Mouse (Mus musculus) hindbrain, embryonic 16.5 days (tissue): ENCODE results near the gene Itpr1. TPM values are rescaled to one million over a fixed set of nuclear protein-coding genes. Genes with fewer than 3 reads are reported as not detected.

Experiments
- ATAC-seq: fragments of 200-750 bp; cut with Nextera tagmentation; 2 replicates; pipeline ENCODE4 v1.8.0; 2017; ENCODE audit warnings: moderate TSS enrichment, moderate library complexity
- H3K27ac ChIP-seq: fragments of 300-500 bp; sonication (generic); 2 replicates; pipeline ENCODE4 v1.5.1; 2014; ENCODE audit warnings: low read depth, mild to moderate bottlenecking, control low read depth, low read length, moderate library complexity
- H3K27me3 ChIP-seq: fragments of 300-500 bp; sonication (generic); replicated peaks from 2 replicates; pipeline ENCODE4 v1.6.1; 2014; ENCODE audit warnings: low read length; ENCODE audit not compliant: control insufficient read depth, insufficient read depth
- H3K36me3 ChIP-seq: fragments of 300-500 bp; sonication (generic); 2 replicates; pipeline ENCODE4 v1.6.1; 2014; ENCODE audit warnings: mild to moderate bottlenecking, low read length, moderate library complexity, mixed read lengths; ENCODE audit not compliant: control insufficient read depth, insufficient read depth
- H3K4me1 ChIP-seq: fragments of 300-500 bp; sonication (generic); 2 replicates; pipeline ENCODE4 v1.6.1; 2014; ENCODE audit warnings: low read depth, low read length; ENCODE audit not compliant: control insufficient read depth, insufficient read depth
- H3K4me2 ChIP-seq: fragments of 300-500 bp; sonication (generic); 2 replicates; pipeline ENCODE4 v1.6.1; 2014; ENCODE audit warnings: mild to moderate bottlenecking, low read length, control low read depth, moderate library complexity
- H3K4me3 ChIP-seq: fragments of 300-500 bp; sonication (generic); 2 replicates; pipeline ENCODE4 v1.5.1; 2014; ENCODE audit warnings: mild to moderate bottlenecking, low read length, control low read depth, moderate library complexity
- H3K9ac ChIP-seq: fragments of 300-500 bp; sonication (generic); 2 replicates; pipeline ENCODE4 v1.6.1; 2014; ENCODE audit warnings: low read depth, mild to moderate bottlenecking, control low read depth, low read length, moderate library complexity
- H3K9me3 ChIP-seq: fragments of 300-500 bp; sonication (generic); 2 replicates; pipeline ENCODE4 v1.6.1; 2014; ENCODE audit warnings: mild to moderate bottlenecking, low read length, moderate library complexity; ENCODE audit not compliant: control insufficient read depth
- WGBS: fragments of 180-500 bp; shearing (Covaris S2); extraction: QIAGEN DNeasy Blood & Tissue Kit; methylation state at CpG from one replicate; pipeline ENCODE4 v1.1.7; 2014; 5-methylcytosine and 5-hydroxymethylcytosine counted together
- polyA plus RNA-seq: library from polyadenylated mRNA; unstranded; fragments of >200 nt; fragmentation: Nextera tagmentation; extraction: Ambion mirVana; gene quantifications from 2 replicates; pipeline ENCODE4 v1.2.1, GENCODE M21; 2015

Gene Itpr1
- polyA plus RNA-seq, 1 experiment from 2014 or later = 5.6 TPM

DNA sequence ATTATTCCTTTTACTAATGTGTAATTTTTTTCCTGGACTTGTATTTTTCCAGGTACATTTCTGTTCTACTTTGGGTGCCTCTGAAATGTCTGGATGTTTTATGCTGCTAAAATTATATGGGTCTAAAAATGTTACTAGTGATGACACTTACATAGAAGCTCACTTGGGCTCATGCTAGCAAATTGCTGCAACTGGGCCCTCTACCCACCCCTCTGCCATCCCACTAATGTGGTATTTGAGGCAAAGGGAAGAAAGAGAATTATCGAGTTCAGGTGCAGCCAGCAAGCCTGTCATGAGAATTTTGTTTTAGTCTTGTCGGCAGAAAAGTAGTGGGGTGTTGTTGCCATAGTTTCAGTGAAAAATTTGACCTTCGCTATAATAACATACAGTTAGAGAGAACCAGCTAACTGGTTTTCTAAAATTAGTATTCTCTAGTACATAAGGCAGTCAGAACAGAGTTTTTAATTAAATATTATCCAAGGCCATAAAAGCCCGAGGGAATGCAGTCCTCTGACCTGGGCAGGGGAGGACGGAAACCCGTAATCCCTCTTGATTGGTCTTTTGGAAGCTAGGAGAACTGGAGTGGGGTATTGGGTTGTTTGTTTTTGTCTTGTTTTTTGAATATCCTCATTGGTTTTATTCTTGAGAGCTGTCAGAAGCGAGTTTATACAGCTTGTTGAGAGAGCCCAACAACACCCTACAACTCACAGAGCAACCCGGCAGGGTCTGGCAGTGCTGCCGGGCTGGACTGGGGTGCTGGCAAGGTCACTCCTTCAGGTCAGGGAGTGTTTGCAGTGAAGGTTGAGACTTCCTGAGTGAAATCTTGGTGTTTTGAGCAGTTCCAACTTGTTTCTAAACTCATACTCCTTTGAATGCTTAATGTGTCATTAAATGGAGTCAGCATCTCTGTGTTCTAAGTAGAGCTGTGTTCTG lies 41.5 kb downstream of the Itpr1 start:
- H3K4me3 ChIP-seq = no peak overlapping the region
- no peaks in the 10 kb centered on the region for H3K36me3 ChIP-seq
- H3K27ac ChIP-seq = no peak overlapping the region
- ATAC-seq = no peak
- no peak overlapping the region for H3K4me2 ChIP-seq
- no peak overlapping the region for H3K9ac ChIP-seq
- no peaks in the 10 kb centered on the region for H3K27me3 ChIP-seq
- H3K4me1 ChIP-seq = peaks cover 2% of the 10 kb centered on the region; the same call in 1 of the 2 replicates
- whole genome bisulfite sequencing = 72% methylated on average over 9 of the region's 9 CpGs
- H3K9me3 ChIP-seq = no peaks in the 10 kb centered on the region

DNA sequence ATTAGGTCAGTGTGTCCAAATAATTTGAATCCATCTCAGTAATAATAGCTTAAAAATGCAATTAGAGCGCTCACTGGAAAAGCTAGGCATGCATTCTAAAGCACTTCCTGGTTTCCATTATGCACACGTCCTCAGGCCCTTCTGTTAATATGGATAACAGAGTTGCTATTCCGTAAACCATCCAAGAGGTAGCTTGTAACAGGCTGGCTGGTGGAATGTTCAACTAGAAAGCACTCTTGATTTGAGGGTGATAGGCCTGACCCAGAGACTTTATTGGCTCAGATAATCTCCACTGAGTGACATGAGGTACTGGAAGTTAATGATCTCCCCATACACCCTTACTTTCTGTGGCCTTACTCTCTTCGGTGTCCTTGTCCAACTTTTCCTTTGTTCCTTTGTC lies 43.0 kb downstream of the Itpr1 start:
- Histone ChIP-seq H3K4me1 (no peaks in the 10 kb centered on the region), H3K36me3 (no peaks in the 10 kb centered on the region), H3K9me3 (no peaks in the 10 kb centered on the region), H3K4me3 (no peak overlapping the region), H3K27ac (no peak overlapping the region), H3K4me2 (no peak overlapping the region), H3K27me3 (no peaks in the 10 kb centered on the region), H3K9ac (no peak overlapping the region)
- ATAC-seq = no peak
- WGBS = 82% methylated on average over 4 of the region's 4 CpGs

DNA sequence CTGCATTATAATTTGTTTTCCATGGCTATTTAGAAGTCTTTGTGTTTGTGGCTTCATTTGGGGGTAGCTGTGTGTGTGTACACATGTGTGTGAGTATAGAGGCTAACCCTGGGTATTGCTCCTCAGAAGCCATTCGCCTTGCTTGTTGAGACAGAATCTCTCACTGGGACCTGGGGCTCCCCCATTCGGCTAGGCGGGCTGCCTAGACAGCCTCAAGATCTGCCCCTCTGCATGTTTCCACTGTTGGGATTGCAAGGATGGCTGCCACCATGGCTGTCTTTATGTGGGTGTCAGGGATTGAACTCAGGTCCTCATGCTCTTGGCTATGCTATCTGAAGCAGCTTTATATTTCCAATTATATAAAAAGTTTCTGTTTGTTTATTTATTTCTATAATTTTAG lies 44.3 kb downstream of the Itpr1 start:
- Histone ChIP-seq H3K9ac (no peak overlapping the region), H3K4me3 (no peak overlapping the region), H3K4me1 (no peaks in the 10 kb centered on the region), H3K27me3 (no peaks in the 10 kb centered on the region), H3K4me2 (no peak overlapping the region), H3K9me3 (no peaks in the 10 kb centered on the region), H3K36me3 (no peaks in the 10 kb centered on the region), H3K27ac (no peak overlapping the region)
- ATAC-seq = no peak
- WGBS = 79% methylated on average over 3 of the region's 3 CpGs

- no peak for ATAC-seq
- no peak overlapping the region for H3K9ac ChIP-seq
- 53% methylated on average over 2 of the region's 2 CpGs for WGBS
- no peaks in the 10 kb centered on the region for H3K4me1 ChIP-seq
- H3K4me2 ChIP-seq = no peak overlapping the region
- H3K27me3 ChIP-seq = no peaks in the 10 kb centered on the region
- H3K27ac ChIP-seq = no peak overlapping the region
- no peaks in the 10 kb centered on the region for H3K9me3 ChIP-seq
- no peaks in the 10 kb centered on the region for H3K36me3 ChIP-seq
- no peak overlapping the region for H3K4me3 ChIP-seq
Measured at GRCm38 (mm10) chr6:108258631-108259030, 45.7 kb downstream of the Itpr1 start.

GRCm38 (mm10) chr6:108259671-108260070 lies 46.8 kb downstream of the Itpr1 start:
- H3K4me1 ChIP-seq = no peaks in the 10 kb centered on the region; the same call in 1 of the 2 replicates
- H3K27ac ChIP-seq = no peak overlapping the region
- H3K9me3 ChIP-seq = no peaks in the 10 kb centered on the region
- no peak overlapping the region for H3K9ac ChIP-seq
- no peak overlapping the region for H3K4me3 ChIP-seq
- no peak overlapping the region for H3K4me2 ChIP-seq
- no peak for ATAC-seq
- no peaks in the 10 kb centered on the region for H3K36me3 ChIP-seq
- no peaks in the 10 kb centered on the region for H3K27me3 ChIP-seq
- 26% methylated on average over 2 of the region's 2 CpGs for WGBS

DNA sequence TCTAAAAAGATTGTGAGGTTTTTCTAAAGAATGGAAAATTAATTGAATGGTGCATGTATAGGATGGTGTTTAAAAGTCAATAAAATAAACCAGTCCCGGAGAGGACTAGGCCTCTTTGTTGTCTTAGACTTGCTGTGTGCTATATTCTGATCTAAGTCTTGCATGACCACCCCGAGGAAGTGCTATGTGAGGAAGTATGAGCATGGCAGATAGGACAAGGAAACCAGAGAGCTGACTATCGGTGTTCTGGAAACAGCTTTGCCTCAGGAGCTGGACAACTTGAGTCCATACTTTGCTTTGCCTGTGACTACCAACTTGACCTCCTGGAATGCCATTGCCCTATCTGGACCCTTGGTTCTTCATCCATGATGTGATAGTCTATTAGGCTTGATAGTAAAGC lies 48.6 kb downstream of the Itpr1 start:
- 82% methylated on average over 3 of the region's 3 CpGs for WGBS
- no peaks in the 10 kb centered on the region for H3K9me3 ChIP-seq
- no peaks in the 10 kb centered on the region for H3K36me3 ChIP-seq
- no peaks in the 10 kb centered on the region for H3K27me3 ChIP-seq
- no peaks in the 10 kb centered on the region; the same call in 1 of the 2 replicates for H3K4me1 ChIP-seq
- H3K9ac ChIP-seq = no peak overlapping the region
- no peak overlapping the region for H3K4me2 ChIP-seq
- no peak for ATAC-seq
- H3K4me3 ChIP-seq = no peak overlapping the region
- no peak overlapping the region for H3K27ac ChIP-seq

- Histone ChIP-seq H3K9me3 (no peaks in the 10 kb centered on the region), H3K36me3 (no peaks in the 10 kb centered on the region), H3K9ac (no peak overlapping the region), H3K27me3 (no peaks in the 10 kb centered on the region), H3K27ac (no peak overlapping the region), H3K4me1 (no peaks in the 10 kb centered on the region; the same call in 1 of the 2 replicates), H3K4me3 (no peak overlapping the region), H3K4me2 (no peak overlapping the region)
- ATAC-seq = no peak
- 89% methylated on average over 3 of the region's 3 CpGs for WGBS
Measured at GRCm38 (mm10) chr6:108264164-108264563, 51.3 kb downstream of the Itpr1 start.

- Histone ChIP-seq H3K36me3 (no peaks in the 10 kb centered on the region), H3K4me1 (no peaks in the 10 kb centered on the region), H3K4me2 (no peak overlapping the region), H3K27me3 (no peaks in the 10 kb centered on the region), H3K9ac (no peak overlapping the region), H3K4me3 (no peak overlapping the region), H3K9me3 (no peaks in the 10 kb centered on the region), H3K27ac (no peak overlapping the region)
- WGBS = 61% methylated on average over 7 of the region's 7 CpGs
- ATAC-seq = no peak
Measured at GRCm38 (mm10) chr6:108273451-108273850, 60.6 kb downstream of the Itpr1 start.

DNA sequence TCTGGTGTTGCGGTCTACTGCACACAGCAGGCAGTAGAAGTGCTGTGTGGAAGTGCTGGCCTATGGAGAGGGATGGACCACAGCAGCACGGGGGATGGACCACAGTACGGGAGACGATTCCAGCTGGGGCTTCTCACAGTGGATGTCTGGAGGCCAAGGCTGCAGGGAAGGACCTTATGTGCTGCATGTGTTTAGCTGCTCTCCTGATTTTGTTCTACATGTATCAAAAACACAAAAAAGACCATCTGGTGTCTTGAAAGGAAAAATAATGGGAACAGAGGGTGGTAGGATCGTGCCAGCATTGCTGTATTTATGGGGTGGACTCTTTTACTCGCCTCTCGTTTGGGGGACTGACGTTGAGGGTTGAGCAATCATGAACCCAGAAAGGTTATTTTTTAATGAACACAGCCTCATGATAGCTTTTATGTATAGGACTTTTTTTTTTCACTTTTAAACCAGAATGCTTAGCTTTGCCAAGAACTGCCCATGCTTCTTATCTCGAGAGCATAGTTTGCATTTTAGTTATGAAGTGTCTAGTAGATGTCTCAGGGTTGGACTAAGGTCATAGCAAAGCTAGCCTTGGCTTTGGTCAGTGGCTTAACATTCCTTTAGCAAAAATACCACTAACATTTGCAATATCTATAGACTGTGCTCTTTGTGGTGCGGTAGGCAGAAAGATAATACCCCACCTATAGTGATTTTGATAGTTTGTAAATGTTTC lies 61.6 kb downstream of the Itpr1 start:
- no peak overlapping the region; the same call in 1 of the 2 replicates for H3K27ac ChIP-seq
- peak; percentile 70 for ATAC-seq
- H3K27me3 ChIP-seq = no peaks in the 10 kb centered on the region
- no peak overlapping the region for H3K4me2 ChIP-seq
- 49% methylated on average over 10 of the region's 10 CpGs for WGBS
- H3K9me3 ChIP-seq = no peaks in the 10 kb centered on the region
- no peaks in the 10 kb centered on the region for H3K4me1 ChIP-seq
- H3K36me3 ChIP-seq = no peaks in the 10 kb centered on the region
- H3K9ac ChIP-seq = no peak overlapping the region
- no peak overlapping the region for H3K4me3 ChIP-seq
